Mouse (Mus musculus) heart, embryonic 15.5 days (tissue): ENCODE measurements around the gene Nudt14. TPM values are rescaled to one million over a fixed set of nuclear protein-coding genes. Genes with fewer than 3 reads are reported as not detected.

ENCODE experiments used
- microRNA-seq: library from miRNA; unstranded; fragments of <30 nt; microRNA quantifications from one replicate; pipeline ENCODE4, GENCODE M21; 2016
- polyA plus RNA-seq: library from polyadenylated mRNA; unstranded; fragments of >200 nt; fragmentation: Nextera tagmentation; extraction: Ambion mirVana; gene quantifications from 2 replicates; pipeline ENCODE4 v1.2.1, GENCODE M21; 2015

Nudt14 gene
- polyA plus RNA-seq, 1 experiment from 2014 or later = 32.1 TPM

Small RNA genes lying within 50 kb of the gene (microRNA-seq; reads per million reads assigned to microRNA genes)
- 0.63 reads per million for gene Mir6941

Other genes with a start within 250 kb of the Nudt14 start
- gene Cep170b, start 221.7 kb downstream of the Nudt14 start, polyA plus RNA-seq = 4.8 and 7.9 TPM in 2 replicates
- 7.2 and 34.0 TPM in 2 replicates for gene Pld4, start 181.5 kb downstream of the Nudt14 start, polyA plus RNA-seq
- 2.1 and 2.4 TPM in 2 replicates for gene Ahnak2, start 139.5 kb downstream of the Nudt14 start, polyA plus RNA-seq
- 5.7 and 7.3 TPM in 2 replicates for gene Clba1, start 133.2 kb downstream of the Nudt14 start, polyA plus RNA-seq
- 34.6 and 53.3 TPM in 2 replicates for gene Cdca4, start 112.7 kb downstream of the Nudt14 start, polyA plus RNA-seq
- 0.19 and 2.2 TPM in 2 replicates for gene Gpr132, start 73.9 kb downstream of the Nudt14 start, polyA plus RNA-seq
- gene Jag2, start 12.3 kb downstream of the Nudt14 start, polyA plus RNA-seq = 3.7 and 6.6 TPM in 2 replicates
- gene Btbd6, start 34.4 kb upstream of the Nudt14 start, polyA plus RNA-seq = 19.4 and 23.5 TPM in 2 replicates
- 30.2 and 47.2 TPM in 2 replicates for gene Brf1, start 58.6 kb upstream of the Nudt14 start, polyA plus RNA-seq
- 6.9 and 9.0 TPM in 2 replicates for gene Pacs2, start 72.4 kb upstream of the Nudt14 start, polyA plus RNA-seq
- gene Tex22, start 132.4 kb upstream of the Nudt14 start, polyA plus RNA-seq = not detected in 2 replicates
- gene Mta1, start 156.2 kb upstream of the Nudt14 start, polyA plus RNA-seq = 11.3 and 11.4 TPM in 2 replicates
- 1,571 and 1,711 TPM in 2 replicates for gene Crip2, start 198.1 kb upstream of the Nudt14 start, polyA plus RNA-seq
- gene Crip1, start 204.2 kb upstream of the Nudt14 start, polyA plus RNA-seq = 646 and 685 TPM in 2 replicates
- gene Tedc1, start 214.3 kb upstream of the Nudt14 start, polyA plus RNA-seq = 15.4 and 31.7 TPM in 2 replicates
- gene Tmem121, start 243.8 kb upstream of the Nudt14 start, polyA plus RNA-seq = 2.0 and 7.8 TPM in 2 replicates